Comparison of ENCODE assay signal across 7 mouse cellular contexts in the genomic region with DNA sequence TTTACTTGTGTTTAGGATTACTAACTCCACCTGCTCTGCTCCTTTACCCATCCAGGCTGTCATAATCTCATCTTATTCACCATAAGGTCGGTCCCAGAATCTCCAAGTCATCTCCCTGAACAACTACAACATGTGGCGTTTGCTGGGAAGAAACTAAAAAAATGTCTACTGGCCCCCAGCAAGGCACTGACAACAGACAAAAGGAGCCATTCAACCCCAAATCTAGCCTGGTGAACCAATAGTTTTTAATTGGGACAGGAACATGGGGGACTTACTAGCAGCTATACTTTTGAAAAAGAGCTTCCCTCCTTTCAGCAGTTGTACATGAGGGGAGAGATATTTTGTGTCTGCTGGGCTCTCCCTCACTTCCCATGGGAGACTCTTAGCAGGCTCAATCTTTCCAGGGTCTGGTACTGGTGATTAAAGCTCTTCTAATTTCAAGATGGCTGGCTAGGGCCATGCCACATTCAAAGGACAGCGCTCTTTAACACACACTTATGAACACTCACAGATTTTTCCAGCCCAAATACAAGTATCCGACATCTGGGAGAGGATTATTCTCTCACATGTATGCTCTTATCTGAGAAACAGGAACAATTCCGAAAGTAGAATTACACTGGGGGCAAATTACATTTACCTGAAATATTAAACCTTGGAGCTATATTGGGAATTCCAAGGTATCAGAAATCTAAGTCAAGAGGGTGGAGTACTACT. TPM values are rescaled to one million over a fixed set of nuclear protein-coding genes. Genes with fewer than 3 reads are reported as not detected.
A peak's percentile ranks its signal among the peaks of the same experiment; 100 is the strongest.
DNase-seq lines count a peak whose midpoint lies in the region; ATAC-seq and TF ChIP-seq lines count a peak whose summit lies in the region.

No protein-coding gene starts in this region.

- no peaks in the 10 kb centered on the region for H3K27me3 ChIP-seq in lung, postnatal 0 days (replicated peaks; ENCODE audit: insufficient read depth, low read length)
- no peaks in the 10 kb centered on the region for H3K27me3 ChIP-seq in forebrain, postnatal 0 days (ENCODE audit: insufficient read depth, low read length)
- no peaks in the 10 kb centered on the region for H3K27me3 ChIP-seq in limb, embryonic 15.5 days
- H3K27me3 ChIP-seq in stomach, embryonic 15.5 days (replicated peaks) = no peaks in the 10 kb centered on the region
- no peaks in the 10 kb centered on the region for H3K27me3 ChIP-seq in cerebellum, adult 2 months (ENCODE audit: control insufficient read depth, insufficient read depth, low read length)

- peak overlapping the region; percentile 61; the same call in 1 of the 2 replicates for H3K4me2 ChIP-seq in lung, postnatal 0 days (replicated peaks; ENCODE audit: low read depth, low read length)
- peak overlapping the region; percentile 63 for H3K4me2 ChIP-seq in forebrain, postnatal 0 days (ENCODE audit: low read depth)
- peak overlapping the region; percentile 70 for H3K4me2 ChIP-seq in limb, embryonic 15.5 days
- peak overlapping the region; percentile 74 for H3K4me2 ChIP-seq in stomach, embryonic 15.5 days

- no peak for DNase-seq in lung, postnatal 0 days (ENCODE audit: low spot score)
- DNase-seq in lung, adult 2 months = no peak
- DNase-seq in forebrain, postnatal 0 days = no peak
- DNase-seq in left cerebral cortex, adult 9 months (ENCODE audit: low spot score in 2 of 2) = no peak
- DNase-seq in cerebellum, adult 2 months = no peak

- peaks cover 4% of the 10 kb centered on the region; the same call in 1 of the 2 replicates for H3K4me1 ChIP-seq in lung, postnatal 0 days (ENCODE audit: insufficient read depth, low read depth, low read length)
- no peaks in the 10 kb centered on the region for H3K4me1 ChIP-seq in lung, adult 2 months (ENCODE audit: control insufficient read depth, insufficient read depth, low read length)
- H3K4me1 ChIP-seq in forebrain, postnatal 0 days (ENCODE audit: insufficient read depth) = peaks cover 34% of the 10 kb centered on the region
- peaks cover 37% of the 10 kb centered on the region for H3K4me1 ChIP-seq in limb, embryonic 15.5 days
- peaks cover 22% of the 10 kb centered on the region for H3K4me1 ChIP-seq in stomach, embryonic 15.5 days
- peaks cover 14% of the 10 kb centered on the region; the same call in 1 of the 2 replicates for H3K4me1 ChIP-seq in cerebellum, adult 2 months (ENCODE audit: control insufficient read depth, insufficient read depth, low read length)

- no peak for TF ChIP-seq CTCF in lung, postnatal 0 days (IDR thresholded peaks at IDR 0.05)
- TF ChIP-seq CTCF in lung, adult 2 months (IDR thresholded peaks at IDR 0.05; ENCODE audit: insufficient read depth, low read length) = no peak
- no peak for TF ChIP-seq CTCF in forebrain, postnatal 0 days (IDR thresholded peaks at IDR 0.05; ENCODE audit: low read depth)
- no peak for TF ChIP-seq CTCF in cerebellum, adult 2 months (IDR thresholded peaks at IDR 0.05; ENCODE audit: borderline replicate concordance, insufficient read depth, low read depth, low read length)

- TF ChIP-seq POLR2A in lung, adult 2 months (IDR thresholded peaks at IDR 0.05; ENCODE audit: borderline replicate concordance, extremely low read depth, low read depth, low read length) = no peak
- TF ChIP-seq POLR2A in cerebellum, adult 2 months (IDR thresholded peaks at IDR 0.05; ENCODE audit: borderline replicate concordance, insufficient read depth, low read length) = no peak

- ATAC-seq in lung, postnatal 0 days = no peak
- no peak for ATAC-seq in forebrain, postnatal 0 days
- ATAC-seq in limb, embryonic 15.5 days (ENCODE audit: insufficient number of reproducible peaks, low FRiP score, low TSS enrichment, low read depth) = no peak
- ATAC-seq in stomach, embryonic 15.5 days (ENCODE audit: insufficient read depth, low FRiP score, low read depth) = no peak

- TF ChIP-seq EP300 in lung, postnatal 0 days (IDR thresholded peaks at IDR 0.05) = no peak

- no peak overlapping the region for H3K9ac ChIP-seq in lung, postnatal 0 days (replicated peaks; ENCODE audit: low read depth)
- H3K9ac ChIP-seq in forebrain, postnatal 0 days = peak overlapping the region; percentile 62
- H3K9ac ChIP-seq in limb, embryonic 15.5 days = no peak overlapping the region
- H3K9ac ChIP-seq in stomach, embryonic 15.5 days = 0 out of 2 replicates have a peak overlapping the region, but pooled peaks have one; percentile 36

- H3K9me3 ChIP-seq in lung, postnatal 0 days (ENCODE audit: low read length) = no peaks in the 10 kb centered on the region
- H3K9me3 ChIP-seq in forebrain, postnatal 0 days (ENCODE audit: low read length) = no peaks in the 10 kb centered on the region
- no peaks in the 10 kb centered on the region for H3K9me3 ChIP-seq in limb, embryonic 15.5 days
- no peaks in the 10 kb centered on the region for H3K9me3 ChIP-seq in stomach, embryonic 15.5 days

- H3K36me3 ChIP-seq in lung, postnatal 0 days (ENCODE audit: insufficient read depth, low read length) = no peaks in the 10 kb centered on the region
- no peaks in the 10 kb centered on the region for H3K36me3 ChIP-seq in forebrain, postnatal 0 days (ENCODE audit: insufficient read depth)
- no peaks in the 10 kb centered on the region for H3K36me3 ChIP-seq in limb, embryonic 15.5 days
- H3K36me3 ChIP-seq in stomach, embryonic 15.5 days = no peaks in the 10 kb centered on the region

- WGBS in lung, postnatal 0 days = 61% methylated on average over 5 of the region's 5 CpGs
- 68% methylated on average over 5 of the region's 5 CpGs for WGBS in lung, adult 2 months
- WGBS in forebrain, postnatal 0 days = 37% methylated on average over 5 of the region's 5 CpGs
- WGBS in limb, embryonic 15.5 days = 59% methylated on average over 5 of the region's 5 CpGs
- 58% methylated on average over 5 of the region's 5 CpGs for WGBS in stomach, embryonic 15.5 days
- whole genome bisulfite sequencing in cerebellum, adult 2 months = 81% methylated on average over 5 of the region's 5 CpGs

- no peak overlapping the region for H3K4me3 ChIP-seq in lung, postnatal 0 days (ENCODE audit: low read depth, low read length)
- no peak overlapping the region for H3K4me3 ChIP-seq in lung, adult 2 months (replicated peaks; ENCODE audit: extremely low read depth, low read depth, low read length)
- H3K4me3 ChIP-seq in forebrain, postnatal 0 days (ENCODE audit: low read depth, low read length) = peak overlapping the region; percentile 37
- H3K4me3 ChIP-seq in limb, embryonic 15.5 days = peak overlapping the region; percentile 44
- H3K4me3 ChIP-seq in stomach, embryonic 15.5 days (replicated peaks) = peak overlapping the region; percentile 47
- H3K4me3 ChIP-seq in cerebellum, adult 2 months (replicated peaks; ENCODE audit: insufficient read depth, low read depth, low read length) = no peak overlapping the region

- no peak overlapping the region for H3K27ac ChIP-seq in lung, postnatal 0 days (ENCODE audit: low read length)
- H3K27ac ChIP-seq in forebrain, postnatal 0 days (ENCODE audit: low read depth, low read length) = peak overlapping the region; percentile 95
- H3K27ac ChIP-seq in limb, embryonic 15.5 days = peak overlapping the region; percentile 83
- peak overlapping the region; percentile 68 for H3K27ac ChIP-seq in stomach, embryonic 15.5 days
- no peak overlapping the region for H3K27ac ChIP-seq in cerebellum, adult 2 months (ENCODE audit: insufficient read depth, low read length)

RNA-seq across cellular contexts. Expression of a gene that starts 13.1 kb away (rescaled TPM):
- polyA plus RNA-seq in lung, postnatal 0 days (2015; fragmentation: Nextera tagmentation; extraction: Ambion mirVana) = 50.1 and 50.2 TPM in 2 replicates
- polyA plus RNA-seq in lung, adult 2 months (2012; rRNA removed) = 79.9 and 123 TPM in 2 replicates
- total RNA-seq in forebrain, postnatal 0 days (2014; rRNA removed) = 56.6 and 108 TPM in 2 replicates
- polyA plus RNA-seq in forebrain, postnatal 0 days (2015; fragmentation: Nextera tagmentation; extraction: Ambion mirVana) = 99.0 and 150 TPM in 2 replicates
- 62.6 and 65.5 TPM in 2 replicates for polyA plus RNA-seq in limb, embryonic 15.5 days (2015; fragmentation: Nextera tagmentation; extraction: Ambion mirVana)
- polyA plus RNA-seq in stomach, embryonic 15.5 days (2015; fragmentation: Nextera tagmentation; extraction: Ambion mirVana) = 72.6 and 82.4 TPM in 2 replicates
- polyA plus RNA-seq in cerebellum, adult 2 months (2012; rRNA removed) = 45.3 and 48.3 TPM in 2 replicates

RNA-seq across cellular contexts. Expression of a gene that starts 19.4 kb away (rescaled TPM):
- 6.0 and 7.5 TPM in 2 replicates for polyA plus RNA-seq in lung, postnatal 0 days (2015; fragmentation: Nextera tagmentation; extraction: Ambion mirVana)
- polyA plus RNA-seq in lung, adult 2 months (2012; rRNA removed) = 13.6 and 21.6 TPM in 2 replicates
- total RNA-seq in forebrain, postnatal 0 days (2014; rRNA removed) = 5,538 and 5,638 TPM in 2 replicates
- 1,072 and 1,153 TPM in 2 replicates for polyA plus RNA-seq in forebrain, postnatal 0 days (2015; fragmentation: Nextera tagmentation; extraction: Ambion mirVana)
- polyA plus RNA-seq in limb, embryonic 15.5 days (2015; fragmentation: Nextera tagmentation; extraction: Ambion mirVana) = 33.5 and 34.5 TPM in 2 replicates
- 30.4 and 31.3 TPM in 2 replicates for polyA plus RNA-seq in stomach, embryonic 15.5 days (2015; fragmentation: Nextera tagmentation; extraction: Ambion mirVana)
- 224 and 255 TPM in 2 replicates for polyA plus RNA-seq in cerebellum, adult 2 months (2012; rRNA removed)

Comparison
In these comparisons a context has a peak if more than half of its experiments do, and no peak if none do; other contexts are left out.
1. H3K27ac ChIP-seq: peak in forebrain, postnatal 0 days (single experiment), limb, embryonic 15.5 days (single experiment) and stomach, embryonic 15.5 days (single experiment); none in lung, postnatal 0 days (single experiment) and cerebellum, adult 2 months (single experiment).
2. H3K4me3 ChIP-seq: peak in forebrain, postnatal 0 days (single experiment), limb, embryonic 15.5 days (single experiment) and stomach, embryonic 15.5 days (single experiment); none in lung, postnatal 0 days (single experiment), lung, adult 2 months (single experiment) and cerebellum, adult 2 months (single experiment).
3. H3K9ac ChIP-seq: peak in forebrain, postnatal 0 days (single experiment) and stomach, embryonic 15.5 days (single experiment); none in lung, postnatal 0 days (single experiment) and limb, embryonic 15.5 days (single experiment).
4. Peak in every context shown above with its lines, with median percentiles within 50 percentile points of each other: H3K4me2 ChIP-seq.